Mouse (Mus musculus) G1E (cell line): Measurements from ENCODE around the gene Xrcc2.

ENCODE experiments used
- CTCF ChIP-seq: IDR thresholded peaks from 2 replicates; pipeline ENCODE4 v1.5.1; 2012; ENCODE audit warnings: low read depth, low read length, inconsistent platforms, mixed read lengths
- GATA1 ChIP-seq: IDR thresholded peaks from 2 replicates; pipeline ENCODE4 v1.6.1; 2012; ENCODE audit warnings: borderline replicate concordance, low read length, inconsistent platforms, mixed read lengths
- GATA2 ChIP-seq: IDR thresholded peaks from 2 replicates; pipeline ENCODE4 v1.6.1; 2012; ENCODE audit warnings: low read depth, low read length, inconsistent platforms, borderline replicate concordance

GRCm38 (mm10) chr5:25671051-25671450 lies 34.6 kb downstream of the Xrcc2 start:
- TF ChIP-seq GATA2 (no peak), CTCF (no peak), GATA1 (no peak)
